Mouse (Mus musculus): Measurements from ENCODE around the gene Slc44a3. TPM values are rescaled to one million over a fixed set of nuclear protein-coding genes. Genes with fewer than 3 reads are reported as not detected.

The Slc44a3 gene
- total RNA-seq, 2 experiments from 2014 or later, result 0.46 TPM; not detected in 1

- DNase-seq, result peak; percentile 30 to 33
Measured at GRCm38 (mm10) chr3:121500734-121501133, 31.5 kb downstream of the Slc44a3 start.

GRCm38 (mm10) chr3:121500225-121500624, 32.0 kb downstream of the Slc44a3 start:
- peak; percentile 78 to 88 for DNase-seq

GRCm38 (mm10) chr3:121493997-121494421, 38.2 kb downstream of the Slc44a3 start:
- no peak for DNase-seq

GRCm38 (mm10) chr3:121492026-121492425, 40.2 kb downstream of the Slc44a3 start:
- DNase-seq, result no peak

- DNase-seq, result no peak
Measured at GRCm38 (mm10) chr3:121490941-121491340, 41.3 kb downstream of the Slc44a3 start.

- DNase-seq, result peak in 1 of 2 experiments; percentile 24
Measured at GRCm38 (mm10) chr3:121489462-121490118, 42.6 kb downstream of the Slc44a3 start.

- DNase-seq, result no peak
Measured at GRCm38 (mm10) chr3:121485201-121485600, 47.0 kb downstream of the Slc44a3 start.

- no peak for DNase-seq
Measured at GRCm38 (mm10) chr3:121483266-121484161, 48.7 kb downstream of the Slc44a3 start.

GRCm38 (mm10) chr3:121481564-121481963, 50.6 kb downstream of the Slc44a3 start:
- no peak for DNase-seq

- DNase-seq, result no peak
Measured at GRCm38 (mm10) chr3:121480961-121481436, 51.2 kb downstream of the Slc44a3 start.

- DNase-seq, result no peak
Measured at GRCm38 (mm10) chr3:121480030-121480960, 51.9 kb downstream of the Slc44a3 start.

- no peak for DNase-seq
Measured at GRCm38 (mm10) chr3:121474738-121475137, 57.5 kb downstream of the Slc44a3 start.

- DNase-seq, result peak in 1 of 2 experiments; percentile 24
Measured at GRCm38 (mm10) chr3:121471703-121472102, 60.5 kb downstream of the Slc44a3 start.

GRCm38 (mm10) chr3:121469185-121469975, 62.8 kb downstream of the Slc44a3 start:
- peak; percentile 25 to 26 for DNase-seq

- DNase-seq, result no peak
Measured at GRCm38 (mm10) chr3:121468136-121468535, 64.1 kb downstream of the Slc44a3 start.

- peak in 1 of 2 experiments; percentile 20 for DNase-seq
Measured at GRCm38 (mm10) chr3:121467094-121467552, 65.1 kb downstream of the Slc44a3 start.

- no peak for DNase-seq
Measured at GRCm38 (mm10) chr3:121465795-121466194, 66.4 kb downstream of the Slc44a3 start.

GRCm38 (mm10) chr3:121464733-121465305, 67.4 kb downstream of the Slc44a3 start:
- no peak for DNase-seq

- no peak for DNase-seq
Measured at GRCm38 (mm10) chr3:121462782-121463181, 69.4 kb downstream of the Slc44a3 start.

- no peak for DNase-seq
Measured at GRCm38 (mm10) chr3:121461477-121461876, 70.7 kb downstream of the Slc44a3 start.
